Mouse (Mus musculus) E14TG2a.4 (cell line): ENCODE measurements around the gene 9130213A22Rik.

Experiments used
- H3K27me3 ChIP-seq: 2 replicates; pipeline ENCODE4 v1.6.1; 2014; ENCODE audit warnings: low read length, control low read depth; ENCODE audit not compliant: insufficient read depth
- H3K36me3 ChIP-seq: 2 replicates; pipeline ENCODE4 v1.6.1; 2014; ENCODE audit warnings: low read length, control low read depth; ENCODE audit not compliant: insufficient read depth
- H3K4me1 ChIP-seq: replicated peaks from 2 replicates; pipeline ENCODE4 v1.6.1; 2014; ENCODE audit warnings: low read depth, low read length, control low read depth
- H3K4me3 ChIP-seq: replicated peaks from 2 replicates; pipeline ENCODE4 v1.5.1; 2014; ENCODE audit warnings: mild to moderate bottlenecking, low read length
- H3K9me3 ChIP-seq: 2 replicates; pipeline ENCODE4 v1.6.1; 2014; ENCODE audit warnings: low read length, control low read depth
- CTCF ChIP-seq: conservative IDR thresholded peaks from 2 replicates; pipeline ENCODE4 v1.5.1; 2014; ENCODE audit warnings: low read length
- NANOG ChIP-seq: IDR thresholded peaks from 2 replicates; pipeline ENCODE4 v1.6.1; 2014; ENCODE audit warnings: borderline replicate concordance, low read length, mixed read lengths
- POU5F1 ChIP-seq: IDR thresholded peaks from 2 replicates; pipeline ENCODE4 v1.6.1; 2014; ENCODE audit warnings: low read length, borderline replicate concordance

9130213A22Rik gene

GRCm38 (mm10) chr11:69122336-69122951 is at the start of gene 9130213A22Rik:
9130213A22Rik (minus strand) TSS chr11:69122589.
- no peak for TF ChIP-seq NANOG
- no peak for TF ChIP-seq POU5F1
- no peak for TF ChIP-seq CTCF
- Histone ChIP-seq H3K4me1 (peaks cover 61% of the 10 kb centered on the region), H3K36me3 (no peaks in the 10 kb centered on the region), H3K9me3 (no peaks in the 10 kb centered on the region), H3K27me3 (peaks cover 63% of the 10 kb centered on the region), H3K4me3 (peak within 1 kb of the TSS; percentile 95)

- peaks cover 29% of the 10 kb centered on the region; the same call in 1 of the 2 replicates for H3K27me3 ChIP-seq
- no peaks in the 10 kb centered on the region for H3K9me3 ChIP-seq
- no peaks in the 10 kb centered on the region for H3K36me3 ChIP-seq
- H3K4me3 ChIP-seq, result no peak overlapping the region
- peaks cover 14% of the 10 kb centered on the region; the same call in 1 of the 2 replicates for H3K4me1 ChIP-seq
- TF ChIP-seq CTCF, result peak; percentile 82
- TF ChIP-seq NANOG, result 0 out of 2 replicates have a peak, but pooled peaks have one; percentile 15
- TF ChIP-seq POU5F1, result no peak
Measured at GRCm38 (mm10) chr11:69171626-69172025, 49.2 kb upstream of the 9130213A22Rik start.

GRCm38 (mm10) chr11:69169313-69169712 is 46.9 kb upstream of the 9130213A22Rik start:
- H3K9me3 ChIP-seq, result no peaks in the 10 kb centered on the region
- TF ChIP-seq POU5F1 (no peak), CTCF (no peak), NANOG (no peak)
- peaks cover 37% of the 10 kb centered on the region for H3K27me3 ChIP-seq
- no peak overlapping the region for H3K4me3 ChIP-seq
- no peaks in the 10 kb centered on the region for H3K36me3 ChIP-seq
- peaks cover 15% of the 10 kb centered on the region; the same call in 1 of the 2 replicates for H3K4me1 ChIP-seq

GRCm38 (mm10) chr11:69156800-69157199 is 34.4 kb upstream of the 9130213A22Rik start, which contains the start of gene Alox12b:
Alox12b (plus strand) TSS chr11:69156989.
- TF ChIP-seq NANOG, result no peak
- no peak for TF ChIP-seq CTCF
- no peak for TF ChIP-seq POU5F1
- Histone ChIP-seq H3K27me3 (peaks cover 64% of the 10 kb centered on the region), H3K4me1 (peaks cover 17% of the 10 kb centered on the region), H3K9me3 (no peaks in the 10 kb centered on the region), H3K36me3 (no peaks in the 10 kb centered on the region), H3K4me3 (peak within 1 kb of the TSS; percentile 54)

GRCm38 (mm10) chr11:69155351-69155750 is 33.0 kb upstream of the 9130213A22Rik start:
- Histone ChIP-seq H3K4me3 (no peak overlapping the region), H3K4me1 (peaks cover 23% of the 10 kb centered on the region), H3K9me3 (no peaks in the 10 kb centered on the region), H3K36me3 (no peaks in the 10 kb centered on the region), H3K27me3 (peaks cover 73% of the 10 kb centered on the region)
- TF ChIP-seq CTCF, result no peak
- TF ChIP-seq POU5F1, result no peak
- no peak for TF ChIP-seq NANOG

- Histone ChIP-seq H3K9me3 (no peaks in the 10 kb centered on the region), H3K4me3 (no peak overlapping the region), H3K36me3 (no peaks in the 10 kb centered on the region), H3K27me3 (peaks cover 66% of the 10 kb centered on the region), H3K4me1 (peaks cover 23% of the 10 kb centered on the region)
- TF ChIP-seq CTCF (no peak), POU5F1 (no peak), NANOG (no peak)
Measured at GRCm38 (mm10) chr11:69153831-69154230, 31.4 kb upstream of the 9130213A22Rik start.

- TF ChIP-seq CTCF, result no peak
- TF ChIP-seq NANOG, result no peak
- no peak for TF ChIP-seq POU5F1
- Histone ChIP-seq H3K4me3 (peak overlapping the region; percentile 64), H3K27me3 (peaks cover 43% of the 10 kb centered on the region)
Measured at GRCm38 (mm10) chr11:69151004-69151403, 28.6 kb upstream of the 9130213A22Rik start.

GRCm38 (mm10) chr11:69150444-69150843 is 28.1 kb upstream of the 9130213A22Rik start:
- H3K4me1 ChIP-seq, result peaks cover 11% of the 10 kb centered on the region
- no peaks in the 10 kb centered on the region for H3K36me3 ChIP-seq
- H3K9me3 ChIP-seq, result no peaks in the 10 kb centered on the region
- no peak for TF ChIP-seq NANOG
- TF ChIP-seq POU5F1, result no peak
- TF ChIP-seq CTCF, result peak; percentile 68
- H3K27me3 ChIP-seq, result peaks cover 40% of the 10 kb centered on the region
- H3K4me3 ChIP-seq, result peak overlapping the region; percentile 64

More at GRCm38 (mm10) chr11:69151004-69151403, 28.6 kb upstream of the 9130213A22Rik start:
- Histone ChIP-seq H3K36me3 (no peaks in the 10 kb centered on the region), H3K9me3 (no peaks in the 10 kb centered on the region), H3K4me1 (peaks cover 11% of the 10 kb centered on the region)

GRCm38 (mm10) chr11:69149728-69150127 is 27.3 kb upstream of the 9130213A22Rik start:
- H3K4me3 ChIP-seq, result no peak overlapping the region
- TF ChIP-seq NANOG (no peak), CTCF (no peak), POU5F1 (no peak)
- H3K9me3 ChIP-seq, result no peaks in the 10 kb centered on the region
- H3K36me3 ChIP-seq, result no peaks in the 10 kb centered on the region
- peaks cover 11% of the 10 kb centered on the region for H3K4me1 ChIP-seq
- H3K27me3 ChIP-seq, result peaks cover 34% of the 10 kb centered on the region
